Mouse (Mus musculus): ENCODE results near the gene Slc16a2.

GRCm38 (mm10) chrX:103812690-103813089, 9.1 kb downstream of the Slc16a2 start:
- TF ChIP-seq POLR2AphosphoS2 (IDR thresholded peaks at IDR 0.05; ENCODE audit: low read length) (no peak), CTCF (IDR thresholded peaks at IDR 0.05 in 2 of 3, conservative IDR thresholded peaks at IDR 0.05 in 1 of 3; ENCODE audit: control insufficient read depth in 1 of 3, insufficient read depth in 1 of 3, low read depth in 2 of 3, low read length in 3 of 3, poor library complexity in 1 of 3, severe bottlenecking in 1 of 3) (no peak), MAZ (IDR thresholded peaks at IDR 0.05; ENCODE audit: low read depth, low read length) (no peak), ZC3H11A (IDR thresholded peaks at IDR 0.05; ENCODE audit: low read depth, low read length) (no peak), TCF12 (IDR thresholded peaks at IDR 0.05; ENCODE audit: low read depth, low read length) (no peak), TAL1 (IDR thresholded peaks at IDR 0.05; ENCODE audit: low read length) (no peak), EP300 (IDR thresholded peaks at IDR 0.05; ENCODE audit: low read depth in 1 of 2, low read length in 2 of 2) (no peak), GATA1 (IDR thresholded peaks at IDR 0.05; ENCODE audit: low read depth, low read length) (no peak), MYB (IDR thresholded peaks at IDR 0.05; ENCODE audit: low read depth, low read length) (no peak), MXI1 (IDR thresholded peaks at IDR 0.05; ENCODE audit: low read depth, low read length) (no peak), SIN3A (IDR thresholded peaks at IDR 0.05; ENCODE audit: low read length) (no peak), POLR2A (IDR thresholded peaks at IDR 0.05; ENCODE audit: control insufficient read depth in 1 of 2, insufficient read depth in 1 of 2, low read depth in 1 of 2, low read length in 2 of 2, poor library complexity in 1 of 2) (no peak), ZMIZ1 (IDR thresholded peaks at IDR 0.05; ENCODE audit: low read depth, low read length) (no peak)

Measured in MEL (cell line).